Mouse (Mus musculus): ENCODE measurements around the gene Sfxn5.

GRCm38 (mm10) chr6:85378629-85379028 lies 45.4 kb upstream of the Sfxn5 start:
- no peak for TF ChIP-seq POLR2A (IDR thresholded peaks at IDR 0.05; ENCODE audit: low read depth, low read length)
- no peak for TF ChIP-seq CTCF (IDR thresholded peaks at IDR 0.05; ENCODE audit: extremely low read depth, insufficient read depth, insufficient read length, insufficient replicate concordance)

Measured in spleen, adult 2 months (tissue).